Mouse (Mus musculus) G1E (cell line): Measurements from ENCODE around the gene Serf2.

Source experiments
- CTCF ChIP-seq: IDR thresholded peaks from 2 replicates; pipeline ENCODE4 v1.5.1; 2012; ENCODE audit warnings: low read depth, low read length, inconsistent platforms, mixed read lengths
- GATA1 ChIP-seq: IDR thresholded peaks from 2 replicates; pipeline ENCODE4 v1.6.1; 2012; ENCODE audit warnings: borderline replicate concordance, low read length, inconsistent platforms, mixed read lengths

GRCm38 (mm10) chr2:121452361-121452760, 3.4 kb downstream of the Serf2 start:
- no peak for TF ChIP-seq GATA1
- TF ChIP-seq CTCF: no peak
